Mouse (Mus musculus) retina, adult 2 months (tissue): ENCODE results near the gene Vmn1r211.
"Not testable (repeated sequence)": the region's sequence is repeated elsewhere in the genome, so short reads cannot be mapped to it uniquely, and the experiment has no call there.

Source experiments
- DNase-seq: peaks from one replicate; pipeline ENCODE4 v3.0.0-alpha.2; 2012; ENCODE audit warnings: low read depth, low spot score

Gene Vmn1r211

GRCm38 (mm10) chr13:22857461-22857860 lies at the start of gene Vmn1r211:
Vmn1r211 (minus strand) TSS chr13:22857561.
- DNase-seq, result no peak

- DNase-seq, result no peak
Measured at GRCm38 (mm10) chr13:22884105-22884504, 26.7 kb upstream of the Vmn1r211 start, which contains the start of gene Vmn1r212. Vmn1r212 (minus strand) TSS chr13:22884205.

GRCm38 (mm10) chr13:22879257-22879656 lies 21.9 kb upstream of the Vmn1r211 start:
- no peak for DNase-seq

- no peak for DNase-seq
Measured at GRCm38 (mm10) chr13:22854760-22855159, 2.6 kb downstream of the Vmn1r211 start.

- no peak for DNase-seq
Measured at GRCm38 (mm10) chr13:22846798-22847197, 10.6 kb downstream of the Vmn1r211 start.

GRCm38 (mm10) chr13:22844304-22844703 lies 13.1 kb downstream of the Vmn1r211 start:
- DNase-seq, result not testable (repeated sequence)

- no peak for DNase-seq
Measured at GRCm38 (mm10) chr13:22831248-22831647, 26.1 kb downstream of the Vmn1r211 start, which contains the start of gene Vmn1r210. Vmn1r210 (minus strand) TSS chr13:22831348.

GRCm38 (mm10) chr13:22829395-22829794 lies 28.0 kb downstream of the Vmn1r211 start:
- DNase-seq, result not testable (repeated sequence)

- not testable (repeated sequence) for DNase-seq
Measured at GRCm38 (mm10) chr13:22821601-22822000, 35.8 kb downstream of the Vmn1r211 start.

GRCm38 (mm10) chr13:22809582-22809981 lies 47.8 kb downstream of the Vmn1r211 start, which contains the start of gene Vmn1r209:
Vmn1r209 (minus strand) TSS chr13:22809682.
- not testable (repeated sequence) for DNase-seq
